Mouse (Mus musculus) kidney, adult 2 months (tissue): ENCODE results near the gene Ube4b.

Experiments used
- CTCF ChIP-seq: fragments of 200-500 bp; conservative IDR thresholded peaks from 2 replicates; pipeline ENCODE4 v1.5.1; 2011; ENCODE audit warnings: low read depth, mild to moderate bottlenecking, control low read depth, low read length, moderate library complexity, mixed read lengths; ENCODE audit not compliant: insufficient read depth, insufficient read length
- POLR2A ChIP-seq: fragments of 200-500 bp; IDR thresholded peaks from one replicate; pipeline ENCODE4 v1.6.1; 2011; ENCODE audit warnings: low read depth, low read length, control low read depth

- no peak for TF ChIP-seq CTCF
- no peak for TF ChIP-seq POLR2A
These were observed 60.7 kb downstream of the Ube4b start for GRCm38 (mm10) chr4:149365702-149366370.
